Mouse (Mus musculus) kidney, embryonic 16.5 days (tissue): ENCODE data around the gene Gm7247. TPM values are rescaled to one million over a fixed set of nuclear protein-coding genes. Genes with fewer than 3 reads are reported as not detected.

Source experiments
- ATAC-seq: fragments of 200-750 bp; cut with Nextera tagmentation; 2 replicates; pipeline ENCODE4 v1.8.0; 2017; ENCODE audit warnings: moderate TSS enrichment; ENCODE audit not compliant: low FRiP score, low TSS enrichment
- H3K27ac ChIP-seq: fragments of 300-500 bp; sonication (generic); 2 replicates; pipeline ENCODE4 v1.5.1; 2014; ENCODE audit warnings: low read length
- H3K27me3 ChIP-seq: fragments of 300-500 bp; sonication (generic); 2 replicates; pipeline ENCODE4 v1.6.1; 2014; ENCODE audit warnings: low read length, control low read depth, mixed read lengths; ENCODE audit not compliant: insufficient read depth
- H3K36me3 ChIP-seq: fragments of 300-500 bp; sonication (generic); 2 replicates; pipeline ENCODE4 v1.6.1; 2014; ENCODE audit warnings: low read length, control low read depth, mixed read lengths; ENCODE audit not compliant: insufficient read depth
- H3K4me1 ChIP-seq: fragments of 300-500 bp; sonication (generic); 2 replicates; pipeline ENCODE4 v1.6.1; 2014; ENCODE audit warnings: low read length, control low read depth, mixed read lengths; ENCODE audit not compliant: insufficient read depth
- H3K4me2 ChIP-seq: fragments of 300-500 bp; sonication (generic); replicated peaks from 2 replicates; pipeline ENCODE4 v1.6.1; 2014; ENCODE audit warnings: low read depth, low read length
- H3K4me3 ChIP-seq: fragments of 300-500 bp; sonication (generic); 2 replicates; pipeline ENCODE4 v1.5.1; 2014; ENCODE audit warnings: mild to moderate bottlenecking, low read length
- H3K9ac ChIP-seq: fragments of 300-500 bp; sonication (generic); replicated peaks from 2 replicates; pipeline ENCODE4 v1.6.1; 2014; ENCODE audit warnings: low read length
- H3K9me3 ChIP-seq: fragments of 300-500 bp; sonication (generic); 2 replicates; pipeline ENCODE4 v1.6.1; 2016; ENCODE audit warnings: low read length, control low read depth
- WGBS: fragments of 180-500 bp; shearing (Covaris S2); extraction: QIAGEN DNeasy Blood & Tissue Kit; methylation state at CpG from one replicate; pipeline ENCODE4 v1.1.7; 2014; 5-methylcytosine and 5-hydroxymethylcytosine counted together
- polyA plus RNA-seq: library from polyadenylated mRNA; unstranded; fragments of >200 nt; fragmentation: Nextera tagmentation; extraction: Ambion mirVana; gene quantifications from 2 replicates; pipeline ENCODE4 v1.2.1, GENCODE M21; 2015

The Gm7247 gene
- polyA plus RNA-seq = not detected in 2 replicates

DNA sequence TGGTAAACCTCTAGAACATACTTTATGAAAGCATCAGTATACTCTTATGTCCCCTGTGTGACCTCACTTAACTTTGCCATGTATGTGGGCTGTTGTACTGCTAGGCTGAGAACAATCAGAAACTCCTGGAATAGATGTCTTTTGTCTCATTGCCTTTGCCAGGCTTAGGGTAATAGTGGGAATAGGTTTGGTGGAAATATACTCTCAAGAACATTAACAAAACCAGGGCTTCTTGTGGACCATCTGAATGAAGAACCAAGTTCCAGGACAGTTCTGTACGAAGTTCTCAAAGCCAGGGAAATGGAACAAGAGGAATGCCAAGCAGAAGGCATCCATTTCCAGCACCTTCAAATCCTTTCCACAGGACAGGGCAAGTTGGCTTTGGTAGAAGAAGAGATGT, at the start of gene Gm7247:
TSS of gene Gm7247 (plus strand) at position 301 of the 400 bp plus-strand sequence.
- WGBS = 95% methylated on average over 1 of the region's 1 CpGs

DNA sequence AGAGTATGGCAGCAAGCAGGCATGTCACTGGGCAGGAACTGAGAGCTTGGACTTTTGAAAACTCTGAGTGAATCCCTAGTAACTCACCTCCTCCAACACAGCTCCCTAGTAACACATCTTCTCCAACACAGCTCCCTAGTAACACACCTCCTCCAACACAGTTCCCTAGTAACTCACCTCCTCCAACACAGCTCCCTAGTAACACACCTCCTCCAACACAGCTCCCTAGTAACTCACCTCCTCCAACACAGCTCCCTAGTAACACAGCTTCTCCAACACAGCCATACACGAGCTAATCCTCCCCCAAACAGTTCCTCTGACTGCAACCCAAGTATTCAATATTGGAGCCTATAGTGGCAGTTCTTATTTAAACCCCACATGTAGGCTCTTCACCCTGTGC, 37.6 kb upstream of the Gm7247 start:
- no peaks in the 10 kb centered on the region for H3K36me3 ChIP-seq
- ATAC-seq = no peak
- no peaks in the 10 kb centered on the region for H3K27me3 ChIP-seq
- 37% methylated on average over 1 of the region's 1 CpGs for WGBS
- H3K9me3 ChIP-seq = peaks cover 3% of the 10 kb centered on the region; the same call in 1 of the 2 replicates
- H3K4me3 ChIP-seq = no peak overlapping the region
- H3K4me1 ChIP-seq = no peaks in the 10 kb centered on the region
- H3K27ac ChIP-seq = no peak overlapping the region
- H3K4me2 ChIP-seq = no peak overlapping the region
- no peak overlapping the region for H3K9ac ChIP-seq

More for the DNA sequence above, at the start of gene Gm7247:
- no peaks in the 10 kb centered on the region for H3K4me1 ChIP-seq
- H3K27ac ChIP-seq = no peak within 1 kb of the TSS
- no peaks in the 10 kb centered on the region for H3K9me3 ChIP-seq
- H3K4me3 ChIP-seq = no peak within 1 kb of the TSS
- no peak within 1 kb of the TSS for H3K4me2 ChIP-seq
- no peaks in the 10 kb centered on the region for H3K36me3 ChIP-seq
- H3K27me3 ChIP-seq = no peaks in the 10 kb centered on the region; the same call in 1 of the 2 replicates
- ATAC-seq = no peak
- H3K9ac ChIP-seq = no peak within 1 kb of the TSS

DNA sequence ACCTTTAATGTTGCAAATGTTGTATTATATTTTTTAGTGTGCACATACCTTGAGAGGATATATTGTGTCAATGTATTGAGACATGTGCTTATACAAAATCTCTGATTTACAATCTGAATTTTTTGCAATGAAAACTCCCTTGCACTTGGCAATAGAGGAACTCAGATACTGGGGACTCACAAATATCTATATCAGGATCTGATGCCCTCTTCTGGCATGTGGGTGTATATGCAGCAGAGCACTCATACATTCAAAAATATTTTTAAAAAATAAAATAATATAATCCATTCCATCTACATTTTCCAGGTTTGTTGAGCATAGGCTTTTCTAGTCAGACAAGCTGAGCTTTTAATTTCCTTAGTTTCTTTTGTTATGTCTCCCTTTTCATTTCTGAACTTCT, 15.5 kb upstream of the Gm7247 start:
- H3K27me3 ChIP-seq = no peaks in the 10 kb centered on the region
- ATAC-seq = no peak
- no peak overlapping the region for H3K4me3 ChIP-seq
- no peak overlapping the region for H3K4me2 ChIP-seq
- no peaks in the 10 kb centered on the region for H3K4me1 ChIP-seq
- H3K9me3 ChIP-seq = no peaks in the 10 kb centered on the region
- H3K9ac ChIP-seq = no peak overlapping the region
- no peaks in the 10 kb centered on the region for H3K36me3 ChIP-seq
- no peak overlapping the region for H3K27ac ChIP-seq

DNA sequence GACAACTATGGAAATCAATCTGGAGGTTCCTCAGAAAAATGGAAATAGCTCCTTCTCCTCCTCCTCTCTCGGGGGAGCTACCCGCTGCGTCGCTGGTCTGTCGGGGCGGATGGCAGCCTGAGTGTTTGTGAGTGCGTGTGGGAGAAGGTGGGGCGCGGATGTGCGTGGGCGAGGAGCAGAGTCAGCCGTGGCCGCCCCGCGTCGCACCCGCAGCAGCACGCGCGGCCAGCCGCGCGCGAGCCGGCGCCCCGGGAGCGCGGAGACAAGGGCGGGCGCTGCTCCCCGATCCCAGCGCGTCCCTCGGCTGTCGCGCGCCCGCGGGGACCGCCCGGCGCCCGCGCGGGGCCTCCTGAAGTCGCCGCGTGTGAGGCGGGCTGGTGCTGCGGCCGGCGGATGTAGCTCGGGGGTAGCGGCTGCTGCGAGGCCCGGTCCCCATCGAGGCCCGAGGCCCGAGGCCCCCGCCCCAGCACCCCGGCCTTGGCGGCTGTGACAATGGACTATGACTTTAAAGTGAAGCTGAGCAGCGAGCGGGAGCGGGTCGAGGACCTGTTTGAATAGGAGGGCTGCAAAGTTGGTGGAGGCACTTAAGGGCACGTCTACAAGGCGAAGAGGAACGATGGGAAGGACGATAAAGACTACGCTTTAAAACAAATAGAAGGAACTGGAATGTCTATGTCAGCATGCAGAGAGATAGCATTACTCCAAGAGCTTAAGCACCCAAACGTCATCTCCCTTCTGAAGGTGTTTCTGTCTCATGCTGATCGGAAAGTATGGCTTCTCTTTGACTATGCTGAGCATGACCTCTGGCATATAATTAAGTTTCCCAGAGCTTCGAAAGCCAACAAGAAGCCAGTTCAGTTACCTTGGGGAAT, 3.2 kb upstream of the Gm7247 start:
- Histone ChIP-seq H3K9me3 (no peaks in the 10 kb centered on the region), H3K4me3 (peak overlapping the region; percentile 52), H3K4me2 (peak overlapping the region; percentile 90), H3K36me3 (no peaks in the 10 kb centered on the region), H3K27me3 (no peaks in the 10 kb centered on the region; the same call in 1 of the 2 replicates), H3K27ac (no peak overlapping the region), H3K4me1 (no peaks in the 10 kb centered on the region), H3K9ac (peak overlapping the region; percentile 63)
- WGBS = 4% methylated on average over 61 of the region's 75 CpGs
- peak; percentile 76; the same call in 1 of the 2 replicates for ATAC-seq

DNA sequence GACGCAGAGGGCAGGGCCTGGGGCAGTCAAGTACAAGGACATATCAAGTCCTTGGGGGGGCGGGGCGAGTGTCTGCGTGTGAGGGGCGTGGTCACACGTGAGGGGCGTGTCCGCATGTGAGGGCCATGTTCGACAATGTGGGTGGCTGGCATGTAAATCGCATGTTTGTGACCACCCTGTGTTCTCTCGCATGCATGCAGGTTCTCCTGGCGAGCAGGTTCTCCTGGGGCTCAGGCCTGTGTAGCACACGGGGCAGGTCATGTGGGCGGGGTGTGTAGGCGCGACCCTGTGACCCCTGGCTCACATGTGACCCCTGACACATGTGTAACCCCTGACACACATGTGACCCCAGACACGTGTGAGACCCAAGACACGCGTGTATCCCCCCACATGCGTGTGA, 21.2 kb downstream of the Gm7247 start:
- Histone ChIP-seq H3K36me3 (no peaks in the 10 kb centered on the region), H3K4me3 (no peak overlapping the region), H3K9me3 (peaks cover 21% of the 10 kb centered on the region), H3K4me2 (no peak overlapping the region), H3K9ac (no peak overlapping the region), H3K27ac (no peak overlapping the region), H3K27me3 (no peaks in the 10 kb centered on the region), H3K4me1 (no peaks in the 10 kb centered on the region)
- ATAC-seq = no peak
- WGBS = 94% methylated on average over 20 of the region's 20 CpGs

DNA sequence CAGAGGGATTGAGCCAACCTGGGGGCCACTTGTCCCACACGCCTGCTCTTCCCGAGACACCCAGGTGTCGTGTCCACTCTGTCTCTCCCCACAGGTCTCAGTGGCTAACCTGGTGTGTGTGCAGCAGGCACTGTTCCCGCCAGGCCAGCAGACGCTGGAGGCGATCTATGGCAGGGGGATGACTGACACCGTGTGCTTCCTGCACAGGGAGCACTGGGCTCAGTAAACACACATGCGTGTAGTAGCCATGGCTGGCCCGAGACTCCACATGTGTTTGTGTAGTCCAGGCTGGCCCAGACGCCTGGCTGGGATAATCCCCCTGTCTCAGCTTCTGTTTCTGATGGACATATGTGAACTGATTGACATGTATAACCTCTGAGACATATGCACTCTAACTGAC, 22.8 kb downstream of the Gm7247 start:
- no peaks in the 10 kb centered on the region for H3K4me1 ChIP-seq
- H3K4me2 ChIP-seq = no peak overlapping the region
- H3K27me3 ChIP-seq = no peaks in the 10 kb centered on the region
- ATAC-seq = no peak
- no peak overlapping the region for H3K27ac ChIP-seq
- peaks cover 24% of the 10 kb centered on the region for H3K9me3 ChIP-seq
- WGBS = 94% methylated on average over 10 of the region's 10 CpGs
- no peaks in the 10 kb centered on the region for H3K36me3 ChIP-seq
- no peak overlapping the region for H3K4me3 ChIP-seq
- H3K9ac ChIP-seq = no peak overlapping the region

DNA sequence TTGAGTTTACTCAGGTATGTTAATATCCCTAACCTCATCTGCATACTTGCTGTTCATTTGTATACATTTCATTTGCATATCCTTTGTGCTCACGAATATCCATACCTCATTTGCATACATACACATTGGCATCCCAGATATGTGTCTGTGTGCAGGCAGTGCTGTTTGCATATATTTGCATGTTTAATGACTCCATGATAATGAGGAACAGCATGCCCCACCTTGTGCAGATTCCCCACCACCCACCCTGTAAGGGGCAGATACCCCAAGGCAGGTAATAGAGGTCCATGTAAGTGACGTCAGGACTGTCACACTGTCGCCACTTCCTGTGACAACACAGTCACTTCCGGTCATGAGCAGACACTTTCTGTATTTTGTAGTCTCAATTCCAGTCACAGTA, 24.2 kb downstream of the Gm7247 start:
- H3K4me1 ChIP-seq = no peaks in the 10 kb centered on the region
- 88% methylated on average over 4 of the region's 4 CpGs for whole genome bisulfite sequencing
- H3K4me3 ChIP-seq = no peak overlapping the region
- H3K36me3 ChIP-seq = no peaks in the 10 kb centered on the region
- H3K4me2 ChIP-seq = no peak overlapping the region
- H3K27ac ChIP-seq = no peak overlapping the region
- ATAC-seq = no peak
- H3K9me3 ChIP-seq = peaks cover 24% of the 10 kb centered on the region
- H3K9ac ChIP-seq = no peak overlapping the region
- no peaks in the 10 kb centered on the region for H3K27me3 ChIP-seq

DNA sequence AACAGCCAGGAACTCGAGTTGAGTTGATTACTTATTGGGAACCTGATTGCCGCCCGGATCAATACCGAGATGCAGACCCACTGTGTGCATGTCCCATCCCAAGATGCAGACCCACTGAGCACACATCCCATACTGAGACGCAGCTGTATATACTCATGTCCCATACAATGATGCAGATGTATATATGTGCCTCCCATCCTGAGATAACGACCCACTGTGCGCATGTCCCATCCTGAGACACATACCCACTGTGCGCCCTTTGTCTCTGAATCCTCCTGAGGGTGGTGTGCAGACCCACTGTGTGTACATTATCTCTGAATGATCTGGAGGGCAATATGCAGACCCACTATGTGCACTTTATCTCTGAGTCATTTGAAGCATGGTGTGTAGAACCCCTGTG, 26.2 kb downstream of the Gm7247 start:
- Histone ChIP-seq H3K36me3 (no peaks in the 10 kb centered on the region), H3K9me3 (peaks cover 20% of the 10 kb centered on the region), H3K27me3 (no peaks in the 10 kb centered on the region), H3K9ac (no peak overlapping the region), H3K27ac (no peak overlapping the region), H3K4me2 (no peak overlapping the region), H3K4me1 (no peaks in the 10 kb centered on the region), H3K4me3 (no peak overlapping the region)
- 94% methylated on average over 8 of the region's 8 CpGs for WGBS
- ATAC-seq = no peak

DNA sequence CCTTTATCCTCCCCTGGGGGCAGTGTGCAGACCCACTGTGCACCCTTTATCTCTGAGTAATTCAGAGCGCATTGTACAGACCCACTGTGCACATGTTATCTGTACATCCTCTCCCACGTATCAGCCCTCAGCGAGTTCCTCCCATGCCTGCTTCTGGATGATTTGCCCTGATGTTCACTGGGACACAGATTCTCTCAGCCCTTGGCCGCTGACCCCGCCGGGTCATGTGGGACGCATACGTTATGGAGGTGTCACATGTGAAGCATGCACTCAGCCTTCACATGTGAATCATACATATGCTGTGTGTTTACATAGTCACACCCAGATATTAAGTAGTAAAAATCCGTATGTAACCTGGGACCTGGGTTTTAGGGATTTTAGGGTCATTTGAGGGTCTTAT, 26.7 kb downstream of the Gm7247 start:
- Histone ChIP-seq H3K27ac (no peak overlapping the region), H3K9me3 (peaks cover 15% of the 10 kb centered on the region), H3K4me1 (no peaks in the 10 kb centered on the region), H3K9ac (no peak overlapping the region), H3K4me3 (no peak overlapping the region), H3K27me3 (no peaks in the 10 kb centered on the region), H3K4me2 (no peak overlapping the region), H3K36me3 (no peaks in the 10 kb centered on the region)
- 93% methylated on average over 9 of the region's 9 CpGs for WGBS
- no peak for ATAC-seq

DNA sequence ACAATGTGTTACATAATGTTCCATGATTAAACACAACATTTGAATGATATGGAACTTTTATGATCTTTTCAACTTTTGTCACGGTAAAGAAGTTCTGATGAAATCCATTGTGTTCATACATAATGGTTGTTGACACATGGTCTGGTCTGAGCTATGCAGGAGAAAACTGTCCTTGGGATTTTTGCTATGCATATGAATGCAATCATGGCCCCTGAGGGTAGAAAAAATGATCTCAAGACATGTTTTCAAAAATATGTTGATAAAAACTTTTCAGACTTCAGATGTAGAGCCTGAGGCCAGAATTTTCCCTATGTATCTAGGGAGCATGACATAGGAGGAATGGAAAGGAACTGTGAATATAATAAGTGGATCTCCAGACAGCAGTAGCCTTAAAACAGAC, 49.0 kb downstream of the Gm7247 start, which contains the start of gene Vmn2r88:
TSS of gene Vmn2r88 (plus strand) at position 301 of the 400 bp plus-strand sequence.
- H3K27ac ChIP-seq = no peak within 1 kb of the TSS
- H3K36me3 ChIP-seq = no peaks in the 10 kb centered on the region
- no peaks in the 10 kb centered on the region for H3K27me3 ChIP-seq
- H3K4me3 ChIP-seq = no peak within 1 kb of the TSS
- 81% methylated on average over 1 of the region's 1 CpGs for whole genome bisulfite sequencing
- no peaks in the 10 kb centered on the region for H3K4me1 ChIP-seq
- H3K9ac ChIP-seq = no peak within 1 kb of the TSS
- no peaks in the 10 kb centered on the region for H3K9me3 ChIP-seq
- no peak within 1 kb of the TSS for H3K4me2 ChIP-seq
- no peak for ATAC-seq
